Mouse (Mus musculus) cerebellum, adult (tissue): Measurements from ENCODE around the gene Gstt3.
"Not testable (repeated sequence)": the region's sequence is repeated elsewhere in the genome, so short reads cannot be mapped to it uniquely, and the experiment has no call there.

ENCODE experiments used
- ATAC-seq: cut with Nextera tagmentation; 2 replicates; pipeline ENCODE4 v1.9.2; 2017; ENCODE audit warnings: mild to moderate bottlenecking, moderate library complexity, mixed read lengths; ENCODE audit not compliant: insufficient number of reproducible peaks, low FRiP score, low TSS enrichment

The Gstt3 gene

GRCm38 (mm10) chr10:75785442-75785841 lies 4.2 kb upstream of the Gstt3 start:
- ATAC-seq: no peak

GRCm38 (mm10) chr10:75779206-75780174 lies 1.7 kb downstream of the Gstt3 start:
- no peak for ATAC-seq

GRCm38 (mm10) chr10:75777885-75778284 lies 3.3 kb downstream of the Gstt3 start:
- ATAC-seq: no peak

GRCm38 (mm10) chr10:75776562-75776961 lies 4.7 kb downstream of the Gstt3 start:
- ATAC-seq: no peak

- ATAC-seq: no peak
Measured at GRCm38 (mm10) chr10:75774587-75774986, 6.6 kb downstream of the Gstt3 start.

- ATAC-seq: no peak
Measured at GRCm38 (mm10) chr10:75774102-75774501, 7.1 kb downstream of the Gstt3 start.

- ATAC-seq: peak; percentile 96
Measured at GRCm38 (mm10) chr10:75772795-75773664, 8.2 kb downstream of the Gstt3 start, which contains the start of gene Ddt. Gene Ddt, minus strand, starts transcription at chr10:75773414.

- not testable (repeated sequence) for ATAC-seq
Measured at GRCm38 (mm10) chr10:75767756-75768155, 13.5 kb downstream of the Gstt3 start.

- no peak for ATAC-seq
Measured at GRCm38 (mm10) chr10:75766856-75767255, 14.4 kb downstream of the Gstt3 start.

- no peak for ATAC-seq
Measured at GRCm38 (mm10) chr10:75764519-75765473, 16.4 kb downstream of the Gstt3 start.

- ATAC-seq: peak; percentile 100
Measured at GRCm38 (mm10) chr10:75763682-75764518, 17.3 kb downstream of the Gstt3 start, which contains the start of gene Cabin1. Gene Cabin1, minus strand, starts transcription at chr10:75764341.

- no peak for ATAC-seq
Measured at GRCm38 (mm10) chr10:75762413-75762812, 18.8 kb downstream of the Gstt3 start.

GRCm38 (mm10) chr10:75760311-75760710 lies 20.9 kb downstream of the Gstt3 start:
- no peak for ATAC-seq

- ATAC-seq: no peak
Measured at GRCm38 (mm10) chr10:75756719-75757118, 24.5 kb downstream of the Gstt3 start.

GRCm38 (mm10) chr10:75744017-75744416 lies 37.2 kb downstream of the Gstt3 start:
- ATAC-seq: peak; percentile 70

- ATAC-seq: peak; percentile 45
Measured at GRCm38 (mm10) chr10:75743369-75743768, 37.8 kb downstream of the Gstt3 start.

- no peak for ATAC-seq
Measured at GRCm38 (mm10) chr10:75740866-75741265, 40.3 kb downstream of the Gstt3 start.

GRCm38 (mm10) chr10:75725449-75725848 lies 55.8 kb downstream of the Gstt3 start:
- no peak for ATAC-seq
